Mouse (Mus musculus) kidney, postnatal 36 days (tissue): Measurements from ENCODE around the gene Tfr2.

ENCODE experiments used
- DNase-seq, 2 experiments: peaks; one replicate each; pipeline ENCODE4 v3.0.0; 2021 to 2022; ENCODE audit warnings: mixed read lengths in 2 of 2

Gene Tfr2

GRCm38 (mm10) chr5:137539291-137539801, 30.3 kb upstream of the Tfr2 start:
- DNase-seq, result no peak

GRCm38 (mm10) chr5:137540991-137541390, 28.6 kb upstream of the Tfr2 start:
- DNase-seq, result no peak

GRCm38 (mm10) chr5:137541768-137542540, 27.7 kb upstream of the Tfr2 start:
- DNase-seq, result no peak

GRCm38 (mm10) chr5:137544926-137545325, 24.7 kb upstream of the Tfr2 start:
- DNase-seq, result no peak

- DNase-seq, result peak; percentile 41 to 71
These were observed 24.0 kb upstream of the Tfr2 start for GRCm38 (mm10) chr5:137545596-137545995.

GRCm38 (mm10) chr5:137549840-137550239, 19.8 kb upstream of the Tfr2 start:
- DNase-seq, result no peak

GRCm38 (mm10) chr5:137551119-137551518, 18.5 kb upstream of the Tfr2 start:
- DNase-seq, result peak in 1 of 2 experiments; percentile 29

- no peak for DNase-seq
These were observed 16.6 kb upstream of the Tfr2 start for GRCm38 (mm10) chr5:137553000-137553399.

- DNase-seq, result peak; percentile 73 to 86
These were observed 16.2 kb upstream of the Tfr2 start, which contains the start of gene Actl6b for GRCm38 (mm10) chr5:137553411-137553837. Gene Actl6b (plus strand): TSS chr5:137553517.

GRCm38 (mm10) chr5:137553898-137554297, 15.7 kb upstream of the Tfr2 start:
- no peak for DNase-seq

- DNase-seq, result no peak
These were observed 8.1 kb upstream of the Tfr2 start for GRCm38 (mm10) chr5:137561556-137561955.

GRCm38 (mm10) chr5:137562965-137563364, 6.7 kb upstream of the Tfr2 start:
- no peak for DNase-seq

GRCm38 (mm10) chr5:137565744-137566143, 3.9 kb upstream of the Tfr2 start:
- DNase-seq, result no peak

- DNase-seq, result no peak
These were observed 3.2 kb upstream of the Tfr2 start for GRCm38 (mm10) chr5:137566416-137566815.

- DNase-seq, result no peak
These were observed 1.3 kb upstream of the Tfr2 start for GRCm38 (mm10) chr5:137568223-137568798.

- DNase-seq, result no peak
These were observed 609 bp upstream of the Tfr2 start for GRCm38 (mm10) chr5:137569031-137569430.

GRCm38 (mm10) chr5:137570181-137570580, 541 bp downstream of the Tfr2 start:
- no peak for DNase-seq

- no peak for DNase-seq
These were observed 1.3 kb downstream of the Tfr2 start for GRCm38 (mm10) chr5:137570691-137571586.

GRCm38 (mm10) chr5:137574470-137574901, 4.8 kb downstream of the Tfr2 start:
- peak; percentile 27 to 58 for DNase-seq

- DNase-seq, result no peak
These were observed 10.6 kb downstream of the Tfr2 start for GRCm38 (mm10) chr5:137580246-137580645.

- no peak for DNase-seq
These were observed 13.1 kb downstream of the Tfr2 start for GRCm38 (mm10) chr5:137582702-137583101.

GRCm38 (mm10) chr5:137583670-137584169, 14.1 kb downstream of the Tfr2 start:
- DNase-seq, result no peak

GRCm38 (mm10) chr5:137584976-137585375, 15.3 kb downstream of the Tfr2 start:
- peak; percentile 80 to 89 for DNase-seq
